Mouse (Mus musculus): Measurements from ENCODE around the gene Arhgap11a. TPM values are rescaled to one million over a fixed set of nuclear protein-coding genes. Genes with fewer than 3 reads are reported as not detected.

Arhgap11a gene
- 0.60 and 1.2 TPM in 2 replicates for polyA plus RNA-seq (2012; rRNA removed)

DNA sequence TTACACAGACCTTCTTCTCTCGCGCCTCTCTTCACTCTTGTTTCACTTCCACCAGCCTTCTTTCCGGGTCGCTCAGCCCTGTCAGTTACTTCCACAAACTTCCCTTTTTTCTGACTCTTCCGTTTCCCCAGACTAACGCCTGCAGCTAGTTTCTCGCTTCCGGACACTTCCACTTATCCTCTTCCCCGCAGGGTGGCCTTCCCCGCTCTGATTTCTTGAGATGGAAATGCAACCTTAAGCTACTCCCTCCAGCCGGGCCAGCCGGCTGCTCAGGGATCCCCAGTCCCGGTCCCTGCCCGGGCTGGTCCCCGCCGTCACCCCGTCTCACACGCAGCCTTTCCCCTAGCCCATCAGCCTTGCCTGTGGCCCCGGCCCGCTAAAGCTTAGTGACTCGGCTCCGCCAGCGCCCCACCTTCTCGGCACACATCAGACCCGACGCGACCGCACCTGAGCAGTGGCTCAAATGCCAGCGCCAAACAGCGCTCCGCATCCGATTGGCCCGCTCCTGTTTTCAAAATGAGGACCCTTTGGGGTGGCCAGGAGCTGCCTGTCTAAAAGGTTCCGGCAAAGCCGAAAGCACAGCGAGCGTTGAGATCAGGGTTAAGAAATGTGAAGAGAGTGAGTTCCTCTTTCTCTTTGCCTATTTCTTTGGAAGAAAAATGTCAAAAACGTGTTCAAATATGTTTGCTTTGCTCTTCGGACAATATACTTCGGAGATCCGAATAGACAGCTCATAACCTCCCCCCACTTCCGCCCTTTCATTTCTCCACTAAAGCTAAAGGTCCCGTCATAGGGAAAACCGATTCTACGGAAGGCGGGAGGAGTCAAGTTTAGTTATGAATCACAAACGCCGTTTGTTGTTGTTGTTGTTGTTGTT lies at the start of gene Arhgap11a:
Gene Arhgap11a, minus strand, starts transcription at position 417 of the 877 bp plus-strand sequence.
- DNase-seq, result peak; percentile 91
- TF ChIP-seq CTCF (IDR thresholded peaks at IDR 0.05; ENCODE audit: insufficient read depth, low read length) (no peak), POLR2A (IDR thresholded peaks at IDR 0.05; ENCODE audit: borderline replicate concordance, extremely low read depth, low read depth, low read length) (no peak)
- Histone ChIP-seq H3K4me1 (ENCODE audit: control insufficient read depth, insufficient read depth, low read length) (peaks cover 2% of the 10 kb centered on the region; the same call in 1 of the 2 replicates), H3K4me3 (replicated peaks; ENCODE audit: extremely low read depth, low read depth, low read length) (peak within 1 kb of the TSS; percentile 64)
- WGBS, result under 1% methylated on average over 48 of the region's 48 CpGs

DNA sequence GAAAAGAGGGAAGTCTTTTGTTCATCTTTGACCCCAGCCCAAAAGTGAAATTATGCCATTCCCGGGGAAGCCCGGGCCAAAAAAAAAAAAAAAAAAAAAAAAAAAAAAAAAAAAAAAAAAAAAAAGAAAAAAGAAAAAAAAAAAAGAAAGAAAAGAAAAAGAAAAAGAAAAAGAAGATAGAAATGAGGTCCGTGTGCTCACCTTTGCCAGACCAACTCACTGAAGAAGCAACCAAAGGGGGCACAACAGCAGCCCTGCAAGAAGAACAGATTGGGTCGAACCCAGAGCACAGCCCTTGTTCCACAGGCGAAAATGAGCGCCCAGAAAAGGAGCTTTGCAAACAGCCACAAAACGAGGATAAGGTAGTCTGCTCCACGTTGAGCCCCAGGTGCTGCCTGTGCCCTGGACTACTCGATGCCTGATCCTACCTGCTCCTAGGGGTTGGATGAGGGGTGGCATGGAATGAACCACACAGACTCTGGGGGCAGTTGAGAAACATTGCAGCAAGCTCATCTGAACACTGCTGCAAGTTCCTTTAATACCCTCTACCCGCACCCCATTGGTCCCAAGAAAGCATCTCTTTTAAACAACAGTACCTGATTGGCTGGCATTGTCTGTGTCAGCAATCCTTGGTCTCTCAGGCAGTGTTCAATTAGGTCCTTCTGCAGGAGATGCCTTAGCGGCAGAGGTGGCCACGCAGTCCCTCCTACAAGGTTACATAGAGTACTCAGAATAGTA lies 45.1 kb upstream of the Arhgap11a start:
- no peak for TF ChIP-seq POLR2A (IDR thresholded peaks at IDR 0.05; ENCODE audit: borderline replicate concordance, extremely low read depth, low read depth, low read length)
- TF ChIP-seq CTCF (IDR thresholded peaks at IDR 0.05; ENCODE audit: insufficient read depth, low read length), result no peak
- H3K4me3 ChIP-seq (replicated peaks; ENCODE audit: extremely low read depth, low read depth, low read length), result no peak overlapping the region
- no peak for DNase-seq
- H3K4me1 ChIP-seq (ENCODE audit: control insufficient read depth, insufficient read depth, low read length), result no peaks in the 10 kb centered on the region
- WGBS, result 78% methylated on average over 10 of the region's 12 CpGs

DNA sequence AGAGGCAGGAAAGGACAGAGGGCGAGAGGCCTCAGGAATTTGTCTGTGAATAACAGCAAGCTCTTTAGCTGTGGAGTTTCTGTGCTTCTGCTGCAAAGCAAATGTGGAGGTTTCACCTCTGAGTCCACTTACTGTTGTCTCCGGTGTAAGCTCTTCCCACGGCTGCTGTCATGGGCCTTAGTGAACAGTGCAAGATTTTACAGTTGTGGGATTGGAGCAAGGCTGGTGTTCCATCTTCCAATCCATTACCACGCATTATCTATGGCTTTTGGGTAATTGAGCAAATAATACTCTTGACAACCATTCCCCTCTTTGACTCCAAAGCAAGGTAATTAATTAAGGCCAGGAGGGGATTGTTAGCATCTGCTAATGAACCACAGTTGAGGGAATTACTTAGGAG lies 38.7 kb upstream of the Arhgap11a start:
- 70% methylated on average over 4 of the region's 4 CpGs for WGBS
- Histone ChIP-seq H3K4me3 (replicated peaks; ENCODE audit: extremely low read depth, low read depth, low read length) (no peak overlapping the region), H3K4me1 (ENCODE audit: control insufficient read depth, insufficient read depth, low read length) (no peaks in the 10 kb centered on the region)
- no peak for TF ChIP-seq POLR2A (IDR thresholded peaks at IDR 0.05; ENCODE audit: borderline replicate concordance, extremely low read depth, low read depth, low read length)
- no peak for TF ChIP-seq CTCF (IDR thresholded peaks at IDR 0.05; ENCODE audit: insufficient read depth, low read length)
- no peak for DNase-seq

DNA sequence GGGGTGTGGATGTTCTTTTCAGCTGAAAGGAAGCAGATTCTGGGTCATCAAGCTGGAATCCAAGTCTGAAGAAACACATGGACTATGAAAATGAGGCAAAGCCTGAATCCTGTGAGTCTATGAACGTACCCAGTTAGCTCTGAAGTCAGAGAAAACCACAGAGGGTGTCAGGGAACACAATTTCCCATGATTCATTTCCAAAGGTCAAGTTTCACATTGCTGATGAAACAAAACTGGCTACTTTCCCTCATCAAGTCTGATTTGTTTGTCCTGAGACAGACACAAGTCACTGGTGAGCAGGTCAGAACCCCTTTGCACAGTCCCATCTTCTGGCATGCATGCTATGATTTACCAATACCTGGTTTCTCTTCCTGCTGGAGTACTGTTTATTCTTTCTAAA lies 37.6 kb upstream of the Arhgap11a start:
- no peaks in the 10 kb centered on the region for H3K4me1 ChIP-seq (ENCODE audit: control insufficient read depth, insufficient read depth, low read length)
- no peak for DNase-seq
- TF ChIP-seq POLR2A (IDR thresholded peaks at IDR 0.05; ENCODE audit: borderline replicate concordance, extremely low read depth, low read depth, low read length) (no peak), CTCF (IDR thresholded peaks at IDR 0.05; ENCODE audit: insufficient read depth, low read length) (no peak)
- 45% methylated on average over 1 of the region's 1 CpGs for WGBS
- H3K4me3 ChIP-seq (replicated peaks; ENCODE audit: extremely low read depth, low read depth, low read length), result no peak overlapping the region

DNA sequence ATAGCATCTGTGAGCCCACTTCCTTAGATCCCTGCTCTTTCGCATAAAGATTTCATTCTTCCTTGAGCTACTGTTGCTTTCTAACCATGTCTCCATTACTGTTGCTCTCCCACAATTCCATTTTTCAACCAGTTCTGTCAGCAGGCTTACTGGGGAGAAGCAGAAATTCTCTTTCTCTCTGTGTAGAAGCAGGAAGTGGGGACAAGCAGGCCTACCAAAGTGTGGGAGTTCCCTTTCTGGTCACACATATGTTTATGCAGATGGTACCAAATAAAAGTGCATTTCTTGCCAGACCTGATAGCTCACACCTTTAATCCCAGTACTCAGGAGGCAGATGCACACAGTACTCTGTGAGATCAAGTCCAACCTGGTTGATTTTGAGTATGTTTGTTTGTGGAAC lies 21.7 kb upstream of the Arhgap11a start:
- DNase-seq, result no peak
- TF ChIP-seq CTCF (IDR thresholded peaks at IDR 0.05; ENCODE audit: insufficient read depth, low read length) (no peak), POLR2A (IDR thresholded peaks at IDR 0.05; ENCODE audit: borderline replicate concordance, extremely low read depth, low read depth, low read length) (no peak)
- WGBS, result 91% methylated on average over 1 of the region's 1 CpGs
- H3K4me1 ChIP-seq (ENCODE audit: control insufficient read depth, insufficient read depth, low read length), result no peaks in the 10 kb centered on the region
- H3K4me3 ChIP-seq (replicated peaks; ENCODE audit: extremely low read depth, low read depth, low read length), result no peak overlapping the region

DNA sequence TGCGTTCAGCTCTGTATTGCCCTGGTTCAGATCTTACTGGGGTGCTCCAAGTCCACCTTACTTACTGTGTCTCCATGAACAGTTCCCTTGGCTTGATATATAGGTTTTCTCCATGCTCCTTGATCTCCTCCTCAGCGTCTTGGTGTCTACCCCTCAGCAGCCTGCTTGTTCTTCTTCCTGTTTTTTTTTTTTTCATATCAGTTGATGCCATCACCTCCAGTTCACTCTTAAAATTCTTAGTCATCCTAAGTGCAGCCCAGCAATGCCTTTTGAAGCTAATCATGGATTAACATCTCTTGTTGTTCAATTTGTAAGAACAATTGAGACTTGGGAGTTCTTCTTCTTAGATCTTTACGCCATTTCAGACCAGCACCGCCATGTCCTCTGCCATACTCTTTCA lies 19.9 kb upstream of the Arhgap11a start:
- H3K4me1 ChIP-seq (ENCODE audit: control insufficient read depth, insufficient read depth, low read length), result no peaks in the 10 kb centered on the region
- no peak for TF ChIP-seq POLR2A (IDR thresholded peaks at IDR 0.05; ENCODE audit: borderline replicate concordance, extremely low read depth, low read depth, low read length)
- TF ChIP-seq CTCF (IDR thresholded peaks at IDR 0.05; ENCODE audit: insufficient read depth, low read length), result no peak
- no peak overlapping the region for H3K4me3 ChIP-seq (replicated peaks; ENCODE audit: extremely low read depth, low read depth, low read length)
- DNase-seq, result no peak
- 78% methylated on average over 4 of the region's 4 CpGs for WGBS

DNA sequence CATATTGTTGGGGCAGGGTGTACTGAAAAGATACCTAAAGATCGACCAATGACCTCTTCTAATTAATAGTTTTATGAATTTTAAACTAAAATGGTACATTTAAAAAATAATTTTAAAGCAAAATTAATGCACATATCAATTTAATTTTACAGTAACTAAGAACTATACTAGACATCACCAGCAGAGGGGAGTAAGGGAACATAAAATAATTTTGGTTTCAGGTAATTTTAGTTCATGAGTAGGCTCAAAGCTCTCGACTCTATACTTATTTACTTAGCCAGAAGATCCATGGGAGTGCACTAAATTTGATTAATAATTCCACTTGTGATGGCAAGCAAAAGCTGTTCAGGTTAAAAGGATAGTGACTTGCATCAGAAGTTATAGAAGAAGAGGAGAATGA lies 17.7 kb upstream of the Arhgap11a start:
- DNase-seq, result no peak
- WGBS, result 12% methylated on average over 2 of the region's 2 CpGs

DNA sequence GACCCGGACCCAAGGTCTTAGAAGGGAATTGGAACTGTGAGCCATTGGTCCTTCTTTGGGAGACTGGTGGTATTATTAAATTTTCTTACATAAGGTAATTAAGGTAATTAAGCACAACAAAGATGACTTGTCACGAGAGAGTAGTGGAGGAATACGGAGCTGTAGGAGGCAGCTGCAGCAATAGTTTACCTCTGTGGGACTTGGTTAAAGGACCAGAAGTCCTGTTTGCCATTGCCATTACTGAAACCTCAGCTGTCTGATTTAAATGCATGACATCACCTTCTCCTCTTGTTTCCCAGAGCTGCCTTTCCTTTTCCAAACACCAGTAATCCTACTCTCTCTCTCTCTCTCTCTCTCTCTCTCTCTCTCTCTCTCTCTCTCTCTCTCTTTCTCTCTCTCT lies 680 bp upstream of the Arhgap11a start:
- H3K4me3 ChIP-seq (replicated peaks; ENCODE audit: extremely low read depth, low read depth, low read length), result peak overlapping the region; percentile 64
- DNase-seq, result no peak

More for the DNA sequence above, 17.7 kb upstream of the Arhgap11a start:
- no peak overlapping the region for H3K4me3 ChIP-seq (replicated peaks; ENCODE audit: extremely low read depth, low read depth, low read length)
- no peak for TF ChIP-seq CTCF (IDR thresholded peaks at IDR 0.05; ENCODE audit: insufficient read depth, low read length)
- no peak for TF ChIP-seq POLR2A (IDR thresholded peaks at IDR 0.05; ENCODE audit: borderline replicate concordance, extremely low read depth, low read depth, low read length)
- H3K4me1 ChIP-seq (ENCODE audit: control insufficient read depth, insufficient read depth, low read length), result no peaks in the 10 kb centered on the region

DNA sequence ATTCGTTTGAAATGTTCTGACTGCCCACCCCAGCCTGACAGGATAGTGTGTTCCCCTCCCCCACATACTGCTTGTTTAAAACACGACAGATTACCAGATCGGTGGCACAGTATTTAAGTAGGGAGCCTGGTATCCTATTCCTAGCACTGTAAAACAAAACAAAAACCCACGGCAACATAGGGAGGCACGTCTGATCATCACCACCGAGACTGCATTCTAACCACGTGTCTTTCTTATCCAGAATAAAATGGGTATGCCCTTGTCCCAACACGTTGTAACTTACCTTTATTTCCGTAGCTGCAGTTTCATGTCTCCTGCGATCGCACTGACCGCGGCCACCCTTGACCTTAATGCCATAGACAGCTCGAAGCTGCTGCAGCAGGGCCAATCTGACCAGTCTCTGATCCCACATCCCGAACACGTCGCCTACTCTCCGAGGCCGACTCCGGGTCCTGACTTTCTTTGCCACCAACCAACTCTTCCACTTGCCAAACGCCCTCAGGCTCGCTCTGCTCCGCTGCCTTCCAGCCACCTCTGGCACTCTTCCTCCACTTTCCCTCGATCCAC lies 700 bp downstream of the Arhgap11a start:
- TF ChIP-seq CTCF (IDR thresholded peaks at IDR 0.05; ENCODE audit: insufficient read depth, low read length) (no peak), POLR2A (IDR thresholded peaks at IDR 0.05; ENCODE audit: borderline replicate concordance, extremely low read depth, low read depth, low read length) (no peak)
- WGBS, result 1% methylated on average over 24 of the region's 24 CpGs
- peak; percentile 16 for DNase-seq
- Histone ChIP-seq H3K4me1 (ENCODE audit: control insufficient read depth, insufficient read depth, low read length) (peaks cover 2% of the 10 kb centered on the region; the same call in 1 of the 2 replicates), H3K4me3 (replicated peaks; ENCODE audit: extremely low read depth, low read depth, low read length) (peak overlapping the region; percentile 63)

More for the DNA sequence above, 680 bp upstream of the Arhgap11a start:
- WGBS, result 0% methylated on average over 3 of the region's 3 CpGs
- peaks cover 2% of the 10 kb centered on the region; the same call in 1 of the 2 replicates for H3K4me1 ChIP-seq (ENCODE audit: control insufficient read depth, insufficient read depth, low read length)
- TF ChIP-seq CTCF (IDR thresholded peaks at IDR 0.05; ENCODE audit: insufficient read depth, low read length), result no peak
- no peak for TF ChIP-seq POLR2A (IDR thresholded peaks at IDR 0.05; ENCODE audit: borderline replicate concordance, extremely low read depth, low read depth, low read length)

Data from lung, adult 2 months (tissue).